Mouse (Mus musculus) embryonic facial prominence, embryonic 10.5 days (tissue): ENCODE data around the gene Cel. TPM values are rescaled to one million over a fixed set of nuclear protein-coding genes. Genes with fewer than 3 reads are reported as not detected.
"Not testable (repeated sequence)": the region's sequence is repeated elsewhere in the genome, so short reads cannot be mapped to it uniquely, and the experiment has no call there.

ENCODE experiments used
- DNase-seq: peaks from one replicate; pipeline ENCODE4 v3.0.0-alpha.2; 2017; ENCODE audit warnings: low spot score
- H3K27ac ChIP-seq: fragments of 300-500 bp; sonication (generic); replicated peaks from 2 replicates; pipeline ENCODE4 v1.5.1; 2016; ENCODE audit warnings: mild to moderate bottlenecking
- H3K27me3 ChIP-seq: fragments of 300-500 bp; sonication (generic); replicated peaks from 2 replicates; pipeline ENCODE4 v1.6.1; 2016; ENCODE audit warnings: low read depth, mild to moderate bottlenecking; ENCODE audit not compliant: poor library complexity, severe bottlenecking
- H3K36me3 ChIP-seq: fragments of 300-500 bp; sonication (generic); replicated peaks from 2 replicates; pipeline ENCODE4 v1.6.1; 2016; ENCODE audit warnings: mild to moderate bottlenecking, moderate library complexity
- H3K4me1 ChIP-seq: fragments of 300-500 bp; sonication (generic); 2 replicates; pipeline ENCODE4 v1.6.1; 2016
- H3K4me3 ChIP-seq: fragments of 300-500 bp; sonication (generic); 2 replicates; pipeline ENCODE4 v1.5.1; 2016; ENCODE audit warnings: mild to moderate bottlenecking, moderate library complexity
- H3K9me3 ChIP-seq: fragments of 300-500 bp; sonication (generic); 2 replicates; pipeline ENCODE4 v1.6.1; 2016; ENCODE audit warnings: mild to moderate bottlenecking
- WGBS: fragments of 180-500 bp; shearing (Covaris S2); methylation state at CpG from one replicate; pipeline ENCODE4 v1.1.7; 2016; 5-methylcytosine and 5-hydroxymethylcytosine counted together
- polyA plus RNA-seq: library from polyadenylated mRNA; unstranded; fragments of >200 nt; fragmentation: Nextera tagmentation; extraction: Ambion mirVana; gene quantifications from 2 replicates; pipeline ENCODE4 v1.2.1, GENCODE M21; 2016

The Cel gene
- polyA plus RNA-seq, 1 experiment from 2014 or later: not detected

GRCm38 (mm10) chr2:28521571-28522151 is 41.5 kb downstream of the Cel start:
- DNase-seq: no peak
- WGBS: 82% methylated on average over 6 of the region's 6 CpGs
- H3K4me1 ChIP-seq: peaks cover 71% of the 10 kb centered on the region
- peaks cover 17% of the 10 kb centered on the region for H3K36me3 ChIP-seq
- no peak overlapping the region for H3K27ac ChIP-seq
- H3K9me3 ChIP-seq: no peaks in the 10 kb centered on the region
- H3K4me3 ChIP-seq: no peak overlapping the region
- no peaks in the 10 kb centered on the region for H3K27me3 ChIP-seq

DNA sequence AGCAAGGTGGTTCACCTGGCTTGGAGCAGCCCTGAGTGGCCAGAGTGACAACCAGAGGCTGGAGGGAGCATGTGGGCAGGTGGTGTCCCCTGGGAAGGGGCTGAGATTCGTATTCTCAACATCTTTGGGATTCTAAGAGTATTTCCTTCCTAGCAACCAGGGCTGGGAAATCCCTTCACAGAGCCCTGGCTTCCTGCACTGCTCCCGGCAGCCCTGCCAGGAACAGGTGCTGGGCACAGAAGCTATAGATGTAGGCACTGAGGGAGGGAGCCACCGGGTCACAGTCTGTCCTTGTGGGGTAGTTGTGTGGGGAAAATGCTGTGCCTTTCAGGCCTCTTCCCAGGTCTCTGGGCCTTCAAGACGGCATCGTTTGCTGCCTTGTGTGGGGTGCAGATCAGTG is 42.6 kb downstream of the Cel start:
- Histone ChIP-seq H3K36me3 (peaks cover 17% of the 10 kb centered on the region), H3K4me3 (no peak overlapping the region), H3K9me3 (no peaks in the 10 kb centered on the region), H3K27me3 (no peaks in the 10 kb centered on the region), H3K4me1 (peaks cover 63% of the 10 kb centered on the region), H3K27ac (no peak overlapping the region)
- no peak for DNase-seq
- WGBS: 71% methylated on average over 5 of the region's 5 CpGs

DNA sequence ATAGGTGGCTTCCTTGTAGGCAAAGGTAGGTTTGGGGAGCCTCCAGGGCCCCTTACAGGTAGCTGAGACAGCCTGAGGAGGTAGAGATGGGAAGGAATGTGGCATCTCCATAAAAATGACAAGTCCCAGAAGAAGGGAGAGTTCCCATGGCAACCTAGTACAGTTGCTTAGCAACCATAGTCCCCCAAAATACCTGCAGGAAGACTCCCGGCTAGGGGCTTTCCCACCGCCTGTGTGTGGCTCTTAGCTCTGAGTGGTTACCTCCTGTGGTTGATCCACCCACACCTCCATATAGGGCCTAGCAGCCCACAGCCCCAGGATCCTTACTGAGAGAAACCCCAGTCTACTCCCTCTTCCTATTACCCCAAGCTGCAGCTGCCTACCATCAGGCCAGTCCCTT is 45.0 kb downstream of the Cel start:
- Histone ChIP-seq H3K4me1 (peaks cover 64% of the 10 kb centered on the region), H3K4me3 (no peak overlapping the region), H3K36me3 (peaks cover 17% of the 10 kb centered on the region), H3K27ac (no peak overlapping the region), H3K27me3 (no peaks in the 10 kb centered on the region), H3K9me3 (no peaks in the 10 kb centered on the region)
- 52% methylated on average over 2 of the region's 2 CpGs for WGBS
- DNase-seq: no peak

DNA sequence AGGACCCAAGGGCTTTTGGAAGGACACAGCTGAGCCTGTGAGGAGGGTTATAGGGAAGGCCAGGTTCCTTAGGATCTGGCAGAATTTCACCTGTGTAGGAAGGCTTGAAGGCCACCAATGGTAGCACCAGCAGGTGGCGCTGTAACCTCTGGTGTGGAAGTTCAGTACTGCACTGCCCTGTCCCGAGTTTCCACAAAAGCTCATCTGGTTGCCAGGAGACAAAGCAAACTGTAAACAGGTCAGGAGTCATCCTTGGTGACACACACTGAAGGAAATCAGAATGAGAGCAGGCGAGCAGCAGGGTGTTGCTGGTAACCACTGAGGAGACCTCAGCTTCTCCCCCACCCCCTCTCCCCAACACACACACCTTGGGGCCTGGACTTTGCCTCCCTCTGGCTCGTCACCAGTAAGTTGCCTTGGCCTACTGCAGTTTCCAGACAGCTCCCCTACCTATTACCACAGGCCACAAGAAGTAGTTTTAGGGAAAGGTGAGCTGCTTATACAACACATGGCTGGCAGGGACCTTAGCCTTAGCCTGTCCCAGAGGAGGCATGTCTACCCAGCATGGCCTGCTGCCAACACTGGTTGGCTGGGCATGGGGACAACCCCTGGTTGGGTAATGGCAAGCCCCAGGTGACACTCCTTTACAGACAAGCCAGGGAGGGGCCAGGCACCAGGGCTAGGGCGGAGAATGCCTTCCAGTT is 45.8 kb downstream of the Cel start:
- peaks cover 3% of the 10 kb centered on the region; the same call in 1 of the 2 replicates for H3K27me3 ChIP-seq
- H3K4me1 ChIP-seq: peaks cover 72% of the 10 kb centered on the region
- H3K36me3 ChIP-seq: peaks cover 12% of the 10 kb centered on the region
- peak overlapping the region; percentile 35; the same call in 1 of the 2 replicates for H3K27ac ChIP-seq
- H3K9me3 ChIP-seq: no peaks in the 10 kb centered on the region
- DNase-seq: peak; percentile 80
- WGBS: 43% methylated on average over 5 of the region's 5 CpGs
- no peak overlapping the region for H3K4me3 ChIP-seq

GRCm38 (mm10) chr2:28514489-28514888 is 48.7 kb downstream of the Cel start:
- Histone ChIP-seq H3K4me1 (peaks cover 52% of the 10 kb centered on the region), H3K36me3 (peaks cover 8% of the 10 kb centered on the region), H3K27ac (peak overlapping the region; percentile 90), H3K27me3 (peaks cover 16% of the 10 kb centered on the region; the same call in 1 of the 2 replicates), H3K4me3 (peak overlapping the region; percentile 82), H3K9me3 (no peaks in the 10 kb centered on the region)
- 16% methylated on average over 5 of the region's 5 CpGs for WGBS
- DNase-seq: peak; percentile 90

DNA sequence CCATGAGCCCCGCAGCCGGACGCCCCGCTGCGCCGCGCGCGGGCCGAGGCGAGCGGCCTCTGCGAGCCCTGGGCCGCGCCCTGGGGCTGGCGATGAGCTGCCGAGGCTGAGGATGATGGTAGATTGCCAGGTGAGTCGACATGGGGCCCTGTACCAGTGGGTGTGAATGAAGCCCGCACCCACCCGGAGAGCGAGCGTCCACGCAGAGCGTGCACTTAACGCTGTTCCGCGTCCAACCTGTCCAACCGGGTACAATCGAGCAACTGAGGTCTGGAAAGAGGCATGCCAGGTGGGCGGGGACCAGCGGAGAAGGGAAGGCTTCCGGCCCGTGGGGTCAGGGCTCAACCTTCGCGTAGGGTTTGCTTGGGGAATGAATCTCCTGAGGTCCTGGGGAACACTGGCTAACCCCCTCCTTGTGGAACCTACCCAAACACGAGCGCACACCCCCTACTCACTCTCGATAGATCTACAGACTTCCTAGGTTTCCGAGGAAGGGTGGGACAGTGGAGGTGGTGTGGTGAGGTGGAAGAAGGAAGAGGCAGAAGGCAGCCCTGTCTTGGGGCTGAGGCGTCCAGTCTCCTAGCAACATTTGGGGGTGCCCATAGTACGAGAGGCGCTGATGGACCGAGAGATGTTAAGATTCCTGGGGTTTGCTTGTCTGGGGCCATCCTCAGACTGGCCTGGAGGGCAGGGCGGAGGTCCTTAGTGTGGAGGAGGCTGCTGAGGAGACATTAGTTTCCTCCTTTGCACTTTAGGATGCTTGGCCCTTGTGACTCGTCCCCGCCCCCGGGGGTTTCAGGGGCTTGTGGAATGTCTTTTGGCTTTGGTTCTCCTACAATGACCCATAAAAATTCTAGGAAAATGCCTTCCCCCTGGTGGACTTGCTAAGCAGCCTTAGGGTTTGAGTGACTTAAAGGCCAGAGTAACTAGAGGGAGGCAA is 49.5 kb downstream of the Cel start:
- 7% methylated on average over 47 of the region's 47 CpGs for WGBS
- Histone ChIP-seq H3K27ac (peak overlapping the region; percentile 90), H3K9me3 (no peaks in the 10 kb centered on the region), H3K27me3 (peaks cover 16% of the 10 kb centered on the region; the same call in 1 of the 2 replicates), H3K36me3 (peaks cover 8% of the 10 kb centered on the region), H3K4me3 (peak overlapping the region; percentile 82), H3K4me1 (peaks cover 47% of the 10 kb centered on the region)
- peak; percentile 71 for DNase-seq

DNA sequence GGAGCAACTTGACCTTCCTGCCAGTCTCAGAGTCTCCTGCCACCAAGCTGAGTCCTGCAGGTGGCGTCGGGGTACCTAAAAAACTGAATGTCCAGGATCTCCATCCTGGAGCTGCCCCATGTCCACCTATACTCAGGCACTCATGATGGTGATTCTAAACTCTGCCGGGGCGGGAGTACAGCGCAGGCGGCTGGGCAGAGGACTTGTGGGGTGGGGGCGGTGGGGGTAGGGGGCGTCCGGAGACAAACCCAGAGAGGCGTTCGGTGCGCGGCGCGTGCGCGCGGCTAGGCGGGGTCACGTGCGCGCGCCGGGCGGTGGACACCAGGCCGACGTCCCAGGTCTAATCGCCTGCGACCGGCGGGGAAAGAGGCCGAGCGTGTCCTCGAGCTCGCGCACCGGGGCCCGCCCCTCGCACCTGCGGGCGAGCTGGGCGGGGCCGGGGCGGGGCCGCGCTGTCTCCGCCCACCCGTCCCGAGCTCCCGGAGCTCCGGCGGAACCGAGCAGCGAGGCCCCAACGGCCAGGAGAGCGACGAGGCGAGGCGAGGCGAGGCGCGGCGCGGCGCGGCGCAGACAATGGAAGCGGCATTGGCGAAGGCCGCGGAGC is 50.3 kb downstream of the Cel start, which contains the start of gene Ralgds:
Gene Ralgds, plus strand, starts transcription at position 328 of the 604 bp plus-strand sequence.
- peak within 1 kb of the TSS; percentile 82 for H3K4me3 ChIP-seq
- no peaks in the 10 kb centered on the region for H3K9me3 ChIP-seq
- peaks cover 39% of the 10 kb centered on the region for H3K4me1 ChIP-seq
- peaks cover 8% of the 10 kb centered on the region for H3K36me3 ChIP-seq
- peak within 1 kb of the TSS; percentile 90 for H3K27ac ChIP-seq
- under 1% methylated on average over 69 of the region's 71 CpGs for WGBS
- peaks cover 16% of the 10 kb centered on the region; the same call in 1 of the 2 replicates for H3K27me3 ChIP-seq
- DNase-seq: peak; percentile 86

GRCm38 (mm10) chr2:28511600-28511999 is 51.6 kb downstream of the Cel start:
- H3K4me1 ChIP-seq: peaks cover 32% of the 10 kb centered on the region
- not testable (repeated sequence) for H3K27ac ChIP-seq, H3K36me3 ChIP-seq, H3K4me3 ChIP-seq, DNase-seq, H3K9me3 ChIP-seq
- WGBS: 55% methylated on average over 5 of the region's 5 CpGs
- H3K27me3 ChIP-seq: peaks cover 16% of the 10 kb centered on the region; the same call in 1 of the 2 replicates

GRCm38 (mm10) chr2:28506291-28506690 is 56.9 kb downstream of the Cel start:
- WGBS: 78% methylated on average over 6 of the region's 6 CpGs
- Histone ChIP-seq H3K9me3 (no peaks in the 10 kb centered on the region), H3K27me3 (0 out of 2 replicates have a peak, but pooled peaks cover 6% of the 10 kb centered on the region), H3K36me3 (no peaks in the 10 kb centered on the region), H3K27ac (no peak overlapping the region), H3K4me3 (no peak overlapping the region), H3K4me1 (no peaks in the 10 kb centered on the region)
- DNase-seq: no peak

GRCm38 (mm10) chr2:28505795-28506194 is 57.4 kb downstream of the Cel start, which contains the start of gene Gm10134:
Gene Gm10134, plus strand, starts transcription at chr2:28506095.
- Histone ChIP-seq H3K4me3 (no peak within 1 kb of the TSS), H3K36me3 (no peaks in the 10 kb centered on the region), H3K27ac (no peak within 1 kb of the TSS), H3K27me3 (0 out of 2 replicates have a peak, but pooled peaks cover 1% of the 10 kb centered on the region), H3K4me1 (no peaks in the 10 kb centered on the region), H3K9me3 (no peaks in the 10 kb centered on the region)
- WGBS: 77% methylated on average over 3 of the region's 3 CpGs
- no peak for DNase-seq
